Mouse (Mus musculus): Measurements from ENCODE around the gene Usp45.

The Usp45 gene

DNA sequence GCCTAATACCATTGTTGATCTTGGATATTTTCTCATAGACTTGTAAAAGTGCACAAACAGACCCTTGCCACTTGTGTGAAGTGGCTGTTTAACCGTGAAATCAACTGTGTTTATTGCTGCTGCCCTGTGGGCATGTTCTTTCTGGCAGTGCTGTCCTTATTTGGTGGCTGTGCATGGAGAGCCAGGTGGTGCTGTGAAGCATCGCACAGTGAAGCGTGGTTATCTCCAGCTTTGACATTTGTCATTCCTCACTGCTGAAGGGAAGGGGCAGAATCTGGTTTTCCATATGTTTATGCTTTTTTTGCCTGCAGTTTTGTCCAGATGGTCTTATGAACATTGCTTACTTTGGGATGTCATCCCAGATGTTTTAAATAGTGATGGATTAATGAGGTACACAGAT, 26.7 kb downstream of the Usp45 start:
- peak; percentile 21 for DNase-seq (ENCODE audit: low spot score)

DNA sequence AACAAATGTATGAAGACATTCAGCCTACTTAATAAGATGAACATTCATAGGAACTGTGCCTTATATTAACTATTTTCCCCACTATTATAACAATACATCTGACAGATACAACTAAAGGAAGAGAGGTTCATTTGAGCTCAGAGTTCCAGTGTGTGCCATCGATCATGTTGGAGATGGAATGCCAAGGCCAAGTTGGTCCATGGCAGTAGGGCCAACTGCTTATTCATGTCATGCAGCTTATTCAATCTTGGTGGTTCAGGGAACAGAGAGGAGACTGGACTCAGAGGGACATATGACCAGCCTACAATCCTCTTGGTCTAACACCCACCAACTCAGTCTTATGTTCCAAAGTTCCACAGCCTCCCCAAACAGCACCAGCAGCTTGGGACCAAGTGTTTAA, 34.1 kb downstream of the Usp45 start:
- no peak for DNase-seq (ENCODE audit: low spot score)

DNA sequence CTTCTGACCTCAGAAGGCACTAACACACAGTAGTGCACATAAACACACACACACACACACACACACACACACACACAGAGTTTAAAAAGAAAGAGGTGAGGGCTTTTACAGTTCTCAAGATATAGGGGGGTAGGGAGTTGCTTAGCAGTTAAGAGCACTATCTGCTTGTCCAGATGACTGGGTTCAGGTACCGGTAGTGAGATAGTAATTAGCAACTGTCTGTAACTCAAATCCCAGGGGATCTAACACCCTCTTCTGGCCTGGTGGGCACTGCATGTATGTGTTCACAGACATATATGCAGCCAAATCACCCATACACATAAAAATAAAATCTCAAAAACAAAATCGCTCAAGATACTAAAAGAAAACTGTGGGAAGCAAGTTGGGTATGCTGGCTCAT, 34.7 kb downstream of the Usp45 start:
- no peak for DNase-seq (ENCODE audit: low spot score)

DNA sequence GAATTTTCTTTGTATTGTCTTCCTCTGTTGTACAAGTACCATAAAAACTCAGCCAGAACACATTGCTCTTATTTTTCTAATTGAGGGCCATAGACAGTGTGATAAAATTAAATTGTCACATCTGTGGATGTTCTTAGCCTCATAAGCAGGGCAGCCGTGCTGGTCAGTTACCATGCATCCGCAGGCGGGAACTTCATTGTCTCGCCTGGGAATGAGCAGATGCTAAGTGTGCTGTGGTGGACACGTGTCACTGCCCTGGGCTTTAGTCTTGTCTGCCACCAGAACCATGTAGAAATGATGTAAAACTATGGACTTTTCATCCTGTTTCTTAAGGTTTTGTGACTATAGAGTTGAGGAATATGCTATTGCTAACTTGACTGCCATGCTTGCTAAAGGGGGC, 40.2 kb downstream of the Usp45 start:
- peak; percentile 46 for DNase-seq (ENCODE audit: low spot score)

DNA sequence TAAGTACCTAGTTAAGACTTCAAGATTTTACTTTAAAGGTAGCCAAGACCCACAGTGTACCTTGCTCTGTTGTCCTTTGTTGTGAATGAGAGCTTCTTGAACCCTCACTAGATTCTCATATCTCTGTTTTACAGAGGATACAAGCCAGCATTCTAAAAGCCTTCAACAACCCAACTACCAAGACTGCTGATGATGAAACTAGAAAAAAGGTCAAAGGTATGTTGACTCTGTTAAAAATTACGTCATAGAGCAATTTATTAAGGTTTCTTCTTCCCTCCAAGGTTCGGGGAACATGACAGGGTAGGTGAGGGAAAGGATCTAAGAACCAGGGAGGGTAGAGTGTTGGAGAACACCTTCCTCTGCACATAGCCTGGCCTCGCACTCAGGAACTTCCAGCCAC, 43.7 kb downstream of the Usp45 start:
- no peak for DNase-seq (ENCODE audit: low spot score)

DNA sequence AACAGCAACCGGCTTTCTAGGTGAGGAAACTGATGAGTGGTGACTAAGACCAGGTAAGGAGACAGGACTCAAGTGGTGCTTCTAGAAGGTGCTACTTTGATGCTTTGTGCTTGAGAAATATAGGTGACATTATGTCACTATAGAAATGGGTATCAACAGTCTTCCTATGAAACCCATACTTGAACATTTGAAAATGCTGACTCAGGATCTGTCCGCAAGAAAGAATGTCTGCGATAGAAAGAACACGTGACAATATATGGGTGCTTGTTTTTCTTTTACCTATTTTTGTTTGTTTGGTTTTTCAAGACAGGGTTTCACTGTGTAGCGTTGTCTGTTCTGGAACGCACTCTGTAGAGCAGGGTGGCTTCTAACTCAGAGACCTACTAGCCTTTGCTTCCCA, 45.7 kb downstream of the Usp45 start:
- DNase-seq (ENCODE audit: low spot score) = no peak

DNA sequence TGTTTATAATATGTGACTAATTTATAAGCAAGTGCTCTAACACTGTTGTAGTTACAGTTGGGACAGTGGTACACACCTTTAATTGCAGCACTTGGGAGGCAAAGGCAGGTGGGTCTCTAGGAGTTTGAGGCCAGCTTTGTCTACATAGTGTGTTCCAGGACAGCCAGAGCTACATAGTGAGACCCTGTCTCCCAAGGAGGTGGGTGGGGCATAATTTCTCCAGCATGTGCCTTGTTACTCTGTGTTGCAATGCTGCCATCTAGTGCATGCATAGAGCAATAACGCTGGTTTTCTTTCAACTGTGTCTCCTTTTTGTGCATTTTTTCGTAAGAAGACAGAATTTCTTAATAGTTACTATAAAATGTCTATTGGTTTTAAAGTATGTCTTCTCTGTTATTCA, 47.1 kb downstream of the Usp45 start:
- DNase-seq (ENCODE audit: low spot score) = peak; percentile 88

DNA sequence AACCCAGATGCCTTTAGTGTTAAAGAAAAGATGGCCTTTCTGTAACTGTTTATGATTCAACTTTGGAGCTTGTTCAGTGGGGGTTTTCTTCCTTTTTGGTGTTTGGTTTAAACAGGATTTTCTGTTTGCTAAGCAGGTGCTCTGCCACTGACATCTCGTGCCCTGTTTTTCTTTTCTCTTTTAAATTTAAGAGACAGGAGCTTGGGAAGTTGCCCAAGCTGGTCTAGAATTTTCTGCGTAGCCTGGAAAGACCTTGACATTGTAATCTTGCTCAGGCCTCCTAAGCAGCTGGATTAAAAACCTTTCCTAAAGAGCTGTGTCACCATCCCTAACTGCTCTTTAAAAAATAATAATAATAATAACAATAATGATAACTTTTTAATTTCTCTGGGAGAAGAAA, 59.7 kb downstream of the Usp45 start:
- DNase-seq (ENCODE audit: low spot score) = no peak

DNA sequence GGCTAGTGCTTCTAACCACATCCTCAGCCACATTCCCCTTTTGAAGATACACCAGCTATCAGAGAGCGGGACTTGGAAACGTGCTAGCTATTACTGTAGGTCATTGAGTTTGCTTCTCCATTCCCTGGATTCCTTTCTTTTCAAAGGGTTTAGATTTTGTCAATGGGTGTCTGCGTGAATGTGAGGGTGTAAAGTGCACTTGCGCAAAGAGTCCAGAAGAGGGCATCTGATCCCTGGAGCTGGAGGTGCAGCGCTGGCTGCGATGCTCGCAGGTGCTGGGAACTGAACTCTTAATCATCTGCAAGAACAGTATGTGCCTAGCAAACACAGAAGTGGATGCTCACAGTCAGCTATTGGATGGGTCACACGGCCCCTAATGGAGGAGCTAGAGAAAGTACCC, 65.9 kb downstream of the Usp45 start:
- no peak for DNase-seq (ENCODE audit: low spot score)

DNA sequence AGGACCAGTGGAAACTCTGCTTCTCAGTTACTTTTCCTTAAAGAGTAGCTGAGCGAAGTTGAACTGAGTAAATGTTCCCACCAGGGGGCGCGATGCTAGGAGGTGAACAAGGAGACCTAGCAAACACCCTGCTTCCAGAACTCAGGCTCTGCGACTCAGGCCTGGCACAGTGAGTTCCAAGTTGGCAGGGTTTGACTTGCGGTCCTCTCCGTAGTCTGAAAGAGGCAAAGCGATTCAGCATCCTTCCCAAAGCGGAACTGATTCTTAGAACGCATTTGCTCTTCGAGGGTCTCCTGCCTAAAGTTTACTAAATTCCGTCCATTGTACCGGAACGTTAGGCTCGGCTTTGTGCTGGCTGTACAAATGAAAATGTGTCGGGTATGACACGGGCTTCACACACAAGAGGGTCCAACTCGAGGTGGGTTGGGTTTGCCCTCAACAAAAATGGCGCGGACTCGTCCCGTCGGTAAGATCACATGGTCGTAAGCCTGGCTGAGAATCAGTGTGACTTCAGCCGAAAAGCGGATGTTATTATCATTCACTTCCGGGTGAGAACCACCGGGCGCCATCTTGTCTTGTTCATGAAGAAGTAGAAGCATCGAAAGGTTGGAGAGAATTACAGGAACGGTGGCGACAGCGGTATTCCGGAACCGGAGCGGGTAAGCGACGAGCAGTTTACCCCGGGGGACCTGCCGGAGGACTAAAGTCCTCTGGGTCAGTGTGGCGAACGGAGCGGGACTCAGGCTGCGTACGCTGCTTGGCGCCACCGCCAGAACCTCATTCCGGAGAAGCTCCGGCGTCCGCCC, 80.7 kb downstream of the Usp45 start, which contains the start of gene Pnisr:
TSS of gene Pnisr (plus strand) at position 103 of the 806 bp plus-strand sequence.
- peak; percentile 99 for DNase-seq (ENCODE audit: low spot score)

DNA sequence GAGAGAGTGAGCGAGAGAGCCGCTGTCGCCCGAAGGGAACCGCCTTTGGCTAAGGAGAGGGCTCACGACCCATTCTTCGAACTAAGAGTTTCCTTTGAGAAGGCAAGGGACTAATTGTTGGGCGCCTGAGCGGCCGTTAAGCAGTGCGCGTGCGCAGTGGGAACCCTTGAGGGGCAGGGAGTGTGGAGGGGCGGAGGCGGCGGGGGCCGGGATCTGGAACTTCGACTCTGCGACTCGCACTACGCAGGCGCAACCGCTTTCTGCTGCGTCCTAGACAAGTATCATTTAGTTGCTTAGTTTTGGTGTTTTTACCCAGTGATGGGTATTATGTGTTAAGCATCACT, 81.3 kb downstream of the Usp45 start:
- DNase-seq (ENCODE audit: low spot score) = peak; percentile 93

DNA sequence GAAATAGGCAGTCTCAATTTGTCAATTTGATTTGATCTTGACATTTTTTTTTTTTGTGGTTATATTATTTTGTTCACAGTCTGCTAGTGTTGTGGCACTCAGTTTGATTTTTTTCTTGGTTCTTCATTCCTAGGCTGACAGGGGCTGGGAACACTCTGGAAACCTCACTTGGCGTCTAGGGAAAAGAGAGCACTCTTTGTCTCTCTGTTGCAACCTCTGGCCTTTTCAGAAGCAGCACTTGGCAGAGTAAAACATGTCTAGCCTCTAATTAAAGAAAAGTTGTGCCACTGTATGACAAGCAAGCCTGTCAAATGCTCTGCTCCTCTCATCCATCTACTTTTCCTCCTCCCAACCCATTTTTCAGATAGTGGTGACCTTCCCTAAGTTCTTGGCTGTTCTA, 90.5 kb downstream of the Usp45 start:
- DNase-seq (ENCODE audit: low spot score) = no peak

DNA sequence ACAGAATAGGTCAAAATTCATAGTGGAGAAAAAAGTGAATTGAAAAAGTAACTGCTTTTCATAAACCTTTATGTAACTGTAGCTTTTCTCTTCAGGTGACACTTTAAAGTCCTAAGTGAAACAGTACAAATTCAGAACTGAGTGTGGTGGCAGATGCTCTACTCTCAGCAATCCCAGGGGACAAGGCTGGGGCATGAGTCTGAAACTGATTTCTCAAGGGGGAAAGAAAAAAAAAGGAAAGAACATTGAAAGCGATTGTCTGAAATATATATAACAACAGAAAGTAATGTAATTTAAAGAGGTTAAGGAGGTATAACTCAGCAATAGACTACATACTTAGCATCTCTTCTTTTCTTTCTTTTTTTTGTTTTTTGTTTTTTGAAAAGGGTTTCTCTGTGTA, 98.3 kb downstream of the Usp45 start:
- no peak for DNase-seq (ENCODE audit: low spot score)

DNA sequence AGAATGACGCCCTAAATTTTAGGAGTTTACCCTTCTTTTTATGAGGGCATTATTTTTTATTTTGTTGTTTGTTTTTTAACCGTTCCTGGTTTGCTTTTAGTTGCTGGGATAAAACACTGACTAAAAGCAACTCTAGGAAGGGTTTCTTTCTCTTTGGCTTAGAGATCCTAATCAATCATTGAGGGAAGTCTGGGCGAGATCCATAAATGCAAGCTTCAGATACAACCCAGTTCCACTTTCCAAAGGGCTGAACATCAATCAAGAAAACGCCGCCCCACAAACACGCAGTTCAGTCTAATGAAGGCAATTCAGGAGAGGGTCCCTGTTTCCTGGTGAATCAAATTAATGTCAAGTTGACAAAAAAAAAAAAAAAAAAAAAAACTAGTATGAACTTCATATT, 111.8 kb downstream of the Usp45 start:
- DNase-seq (ENCODE audit: low spot score) = no peak

DNA sequence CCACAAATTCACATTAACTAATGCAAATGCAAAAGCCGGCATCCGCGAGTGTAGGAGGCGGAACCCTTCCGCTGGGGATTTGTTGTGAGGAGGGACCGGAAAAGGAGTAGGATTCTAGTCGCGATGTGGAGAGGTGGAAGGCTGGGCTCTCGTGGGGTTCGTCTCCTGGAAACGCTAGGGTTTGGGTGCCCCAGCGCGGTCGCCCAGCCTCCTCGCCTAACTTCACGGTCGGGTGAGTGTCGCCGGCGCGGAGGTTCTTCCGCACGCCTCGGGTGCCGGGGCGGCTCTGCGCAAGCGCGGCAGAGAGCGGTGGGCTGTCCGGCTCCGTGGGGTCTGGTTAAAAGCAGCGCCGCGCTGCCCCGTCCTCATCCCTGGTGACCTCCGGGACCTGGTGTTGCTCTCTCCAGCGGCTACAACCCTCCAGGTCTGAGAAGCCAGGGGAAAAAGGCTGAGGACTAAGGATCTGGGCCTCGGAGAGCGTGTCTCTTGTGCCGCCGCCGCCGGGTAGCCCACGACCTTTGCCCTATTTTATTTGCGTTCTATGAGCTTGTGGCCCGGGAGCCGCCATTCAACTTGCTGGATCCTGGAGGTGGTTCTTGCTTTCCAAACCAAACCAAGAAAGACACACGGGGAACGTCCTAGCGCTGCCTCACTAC, 112.7 kb downstream of the Usp45 start, which contains the start of gene Coq3:
TSS of gene Coq3 (plus strand) at position 109 of the 656 bp plus-strand sequence.
- DNase-seq (ENCODE audit: low spot score) = peak; percentile 86

DNA sequence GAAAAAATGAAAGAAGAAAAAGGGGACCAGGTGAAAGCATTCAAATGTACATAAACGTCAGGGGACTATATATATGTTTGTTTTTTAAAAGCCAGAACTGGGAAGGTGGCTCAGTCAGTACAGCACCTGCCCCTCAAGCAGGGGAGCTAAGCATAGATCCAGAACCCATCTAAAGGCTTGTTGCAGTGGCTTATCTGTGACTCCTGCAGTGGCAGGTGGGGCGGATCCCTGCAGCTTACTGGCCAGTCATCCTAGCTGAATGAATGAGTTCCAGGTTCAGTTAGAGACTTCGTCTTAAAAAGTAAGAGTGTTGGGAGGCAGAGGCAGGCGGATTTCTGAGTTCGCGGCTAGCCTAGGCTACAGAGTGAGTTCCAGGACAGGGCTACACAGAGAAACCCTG, 115.8 kb downstream of the Usp45 start:
- DNase-seq (ENCODE audit: low spot score) = no peak

DNA sequence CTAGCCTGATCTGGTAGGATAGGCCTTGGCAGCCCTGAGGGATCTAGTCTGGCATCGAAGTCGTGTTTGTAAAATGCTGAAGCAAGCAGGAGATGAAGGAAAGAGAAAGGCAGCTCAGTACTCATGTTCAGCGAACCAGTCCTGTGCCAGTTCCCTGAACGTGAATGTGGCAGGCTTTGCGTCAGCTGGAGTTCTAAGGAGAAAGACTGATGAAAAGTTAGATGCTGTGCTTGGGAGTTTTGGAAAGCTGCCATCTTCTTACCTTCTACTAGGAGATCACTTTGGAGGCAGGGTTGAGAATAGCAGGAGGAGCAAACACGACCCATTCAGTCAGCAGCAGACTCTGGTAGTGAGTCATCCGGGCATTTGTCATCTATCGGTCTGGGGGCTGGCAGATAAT, 118.9 kb downstream of the Usp45 start:
- no peak for DNase-seq (ENCODE audit: low spot score)

Measured in retina, embryonic 14.5 days (tissue).